Mouse (Mus musculus) heart, postnatal 0 days (tissue): ENCODE results near the gene Sebox. TPM values are rescaled to one million over a fixed set of nuclear protein-coding genes. Genes with fewer than 3 reads are reported as not detected.

Source experiments
- ATAC-seq: fragments of 200-750 bp; cut with Nextera tagmentation; 2 replicates; pipeline ENCODE4 v1.8.0; 2017; ENCODE audit warnings: low read depth, moderate number of reproducible peaks, moderate library complexity; ENCODE audit not compliant: insufficient read depth
- DNase-seq: peaks from one replicate; pipeline ENCODE4 v3.0.0-alpha.2; 2016; ENCODE audit warnings: low spot score
- H3K27ac ChIP-seq: fragments of 300-500 bp; sonication (generic); 2 replicates; pipeline ENCODE4 v1.5.1; 2014; ENCODE audit warnings: low read depth, mild to moderate bottlenecking
- H3K27me3 ChIP-seq: fragments of 300-500 bp; sonication (generic); 2 replicates; pipeline ENCODE4 v1.6.1; 2014; ENCODE audit warnings: low read length, mixed read lengths; ENCODE audit not compliant: control insufficient read depth, insufficient read depth
- H3K36me3 ChIP-seq: fragments of 300-500 bp; sonication (generic); replicated peaks from 2 replicates; pipeline ENCODE4 v1.6.1; 2014; ENCODE audit warnings: low read length, mixed read lengths; ENCODE audit not compliant: control insufficient read depth, insufficient read depth
- H3K4me1 ChIP-seq: fragments of 300-500 bp; sonication (generic); 2 replicates; pipeline ENCODE4 v1.6.1; 2014; ENCODE audit warnings: antibody characterized with exemption; ENCODE audit not compliant: control insufficient read depth, insufficient read depth
- H3K4me2 ChIP-seq: fragments of 300-500 bp; sonication (generic); 2 replicates; pipeline ENCODE4 v1.6.1; 2014; ENCODE audit warnings: low read depth, mild to moderate bottlenecking, low read length, moderate library complexity
- H3K4me3 ChIP-seq: fragments of 300-500 bp; sonication (generic); 2 replicates; pipeline ENCODE4 v1.5.1; 2014; ENCODE audit warnings: low read depth, low read length
- H3K9ac ChIP-seq: fragments of 300-500 bp; sonication (generic); replicated peaks from 2 replicates; pipeline ENCODE4 v1.6.1; 2014; ENCODE audit warnings: low read depth, low read length, mixed read lengths
- H3K9me3 ChIP-seq: fragments of 300-500 bp; sonication (generic); replicated peaks from 2 replicates; pipeline ENCODE4 v1.6.1; 2016; ENCODE audit warnings: low read length; ENCODE audit not compliant: control insufficient read depth
- CTCF ChIP-seq: IDR thresholded peaks from 2 replicates; pipeline ENCODE4 v1.5.1; 2016; ENCODE audit warnings: antibody characterized with exemption, control low read depth, low read depth
- EP300 ChIP-seq: IDR thresholded peaks from 2 replicates; pipeline ENCODE4 v1.6.1; 2016; ENCODE audit warnings: antibody characterized with exemption, low read depth
- WGBS: fragments of 180-500 bp; shearing (Covaris S2); extraction: QIAGEN DNeasy Blood & Tissue Kit; methylation state at CpG from one replicate; pipeline ENCODE4 v1.1.7; 2014; 5-methylcytosine and 5-hydroxymethylcytosine counted together
- polyA plus RNA-seq: library from polyadenylated mRNA; unstranded; fragments of >200 nt; fragmentation: Nextera tagmentation; extraction: Ambion mirVana; gene quantifications from 2 replicates; pipeline ENCODE4 v1.2.1, GENCODE M21; 2015
- total RNA-seq: library from RNA; depleted of rRNA; stranded (reverse); fragments of >200 nt; gene quantifications from 2 replicates; pipeline ENCODE4 v1.2.3, GENCODE M21; 2014; ENCODE audit warnings: low replicate concordance

Sebox gene
- total and polyA plus RNA-seq, 2 experiments from 2014 or later = not detected

DNA sequence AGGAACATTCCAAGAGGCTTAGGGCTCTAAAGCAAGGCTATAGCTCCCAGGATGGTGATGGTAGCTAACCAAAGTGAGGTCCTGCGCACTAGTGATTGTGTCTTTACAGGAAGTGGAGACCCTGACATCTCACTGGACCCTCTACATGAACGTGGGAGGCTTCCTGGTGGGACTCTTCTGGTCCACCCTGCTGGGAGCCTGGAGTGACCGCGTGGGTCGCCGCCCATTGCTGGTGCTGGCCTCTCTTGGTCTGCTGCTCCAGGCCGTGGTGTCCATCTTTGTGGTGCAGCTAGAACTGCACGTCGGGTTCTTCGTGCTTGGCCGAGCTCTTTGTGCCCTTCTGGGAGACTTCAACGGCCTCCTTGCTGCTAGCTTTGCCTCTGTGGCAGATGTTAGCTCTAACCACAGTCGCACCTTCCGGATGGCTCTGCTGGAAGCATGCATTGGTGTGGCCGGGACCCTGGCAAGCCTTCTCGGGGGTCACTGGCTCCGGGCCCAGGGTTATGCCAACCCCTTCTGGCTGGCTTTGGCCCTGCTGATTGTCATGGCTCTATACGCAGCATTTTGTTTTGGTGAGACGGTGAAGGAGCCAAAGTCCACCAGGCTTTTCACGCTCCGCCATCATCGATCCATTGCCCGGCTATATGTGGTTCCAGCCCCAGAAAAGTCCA lies 36.9 kb upstream of the Sebox start:
- Histone ChIP-seq H3K4me1 (0 out of 2 replicates have a peak, but pooled peaks cover 4% of the 10 kb centered on the region), H3K4me2 (peak overlapping the region; percentile 95), H3K4me3 (peak overlapping the region; percentile 89), H3K9me3 (no peaks in the 10 kb centered on the region), H3K27ac (no peak overlapping the region), H3K36me3 (no peaks in the 10 kb centered on the region), H3K27me3 (no peaks in the 10 kb centered on the region), H3K9ac (peak overlapping the region; percentile 67; the same call in 1 of the 2 replicates)
- TF ChIP-seq EP300 = no peak
- TF ChIP-seq CTCF = no peak
- ATAC-seq (no peak), DNase-seq (no peak)
- 71% methylated on average over 23 of the region's 23 CpGs for WGBS

DNA sequence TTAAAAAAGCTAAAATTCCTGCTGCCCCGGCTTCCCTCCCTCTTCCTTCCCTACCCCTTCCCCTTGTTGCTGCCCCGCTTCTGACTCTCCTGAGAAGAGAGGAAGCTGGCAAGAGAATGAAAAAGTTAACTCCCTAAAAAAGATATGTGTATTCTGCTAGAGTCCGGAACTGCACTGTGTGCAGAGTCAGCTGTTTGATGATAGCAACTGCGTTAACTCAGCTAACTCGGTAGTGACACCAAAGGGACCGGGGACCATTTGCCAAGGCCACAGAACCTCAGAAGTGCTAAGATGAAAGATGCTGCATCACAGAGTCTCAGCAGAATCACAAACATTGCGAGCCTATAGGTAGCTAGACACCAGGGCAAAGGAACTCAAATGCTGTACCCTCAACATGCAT lies 35.7 kb upstream of the Sebox start:
- DNase-seq = no peak
- TF ChIP-seq EP300 (no peak), CTCF (no peak)
- H3K4me3 ChIP-seq = no peak overlapping the region
- no peaks in the 10 kb centered on the region for H3K27me3 ChIP-seq
- H3K27ac ChIP-seq = no peak overlapping the region
- no peak overlapping the region for H3K9ac ChIP-seq
- H3K4me1 ChIP-seq = 0 out of 2 replicates have a peak, but pooled peaks cover 4% of the 10 kb centered on the region
- H3K36me3 ChIP-seq = no peaks in the 10 kb centered on the region
- no peaks in the 10 kb centered on the region for H3K9me3 ChIP-seq
- 54% methylated on average over 7 of the region's 7 CpGs for WGBS
- H3K4me2 ChIP-seq = no peak overlapping the region
- ATAC-seq = no peak

DNA sequence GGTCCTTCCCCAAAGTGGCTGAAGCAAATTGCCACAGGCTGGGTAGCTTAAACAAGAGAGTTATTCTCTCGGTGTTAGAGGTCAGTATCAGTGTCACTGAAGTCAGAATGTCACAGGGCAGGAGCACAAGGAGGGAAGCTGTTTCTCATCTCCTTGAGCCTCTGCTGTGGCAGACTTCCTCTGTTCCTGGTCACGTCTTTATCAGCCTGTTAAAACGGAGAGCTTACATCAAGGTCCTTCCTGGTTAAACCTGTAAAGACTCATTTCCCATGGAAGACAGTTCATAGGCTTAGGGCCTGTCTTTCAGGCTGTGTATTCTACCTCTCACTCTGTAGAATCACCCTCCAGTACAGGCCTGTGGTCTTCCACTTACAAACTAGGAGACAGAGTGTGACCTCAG lies 35.3 kb upstream of the Sebox start:
- Histone ChIP-seq H3K9ac (no peak overlapping the region), H3K9me3 (no peaks in the 10 kb centered on the region), H3K27ac (no peak overlapping the region), H3K4me2 (no peak overlapping the region), H3K36me3 (no peaks in the 10 kb centered on the region), H3K4me1 (0 out of 2 replicates have a peak, but pooled peaks cover 4% of the 10 kb centered on the region), H3K27me3 (no peaks in the 10 kb centered on the region), H3K4me3 (no peak overlapping the region)
- DNase-seq (no peak), ATAC-seq (no peak)
- WGBS = 37% methylated on average over 3 of the region's 3 CpGs
- TF ChIP-seq EP300 = no peak
- no peak for TF ChIP-seq CTCF

DNA sequence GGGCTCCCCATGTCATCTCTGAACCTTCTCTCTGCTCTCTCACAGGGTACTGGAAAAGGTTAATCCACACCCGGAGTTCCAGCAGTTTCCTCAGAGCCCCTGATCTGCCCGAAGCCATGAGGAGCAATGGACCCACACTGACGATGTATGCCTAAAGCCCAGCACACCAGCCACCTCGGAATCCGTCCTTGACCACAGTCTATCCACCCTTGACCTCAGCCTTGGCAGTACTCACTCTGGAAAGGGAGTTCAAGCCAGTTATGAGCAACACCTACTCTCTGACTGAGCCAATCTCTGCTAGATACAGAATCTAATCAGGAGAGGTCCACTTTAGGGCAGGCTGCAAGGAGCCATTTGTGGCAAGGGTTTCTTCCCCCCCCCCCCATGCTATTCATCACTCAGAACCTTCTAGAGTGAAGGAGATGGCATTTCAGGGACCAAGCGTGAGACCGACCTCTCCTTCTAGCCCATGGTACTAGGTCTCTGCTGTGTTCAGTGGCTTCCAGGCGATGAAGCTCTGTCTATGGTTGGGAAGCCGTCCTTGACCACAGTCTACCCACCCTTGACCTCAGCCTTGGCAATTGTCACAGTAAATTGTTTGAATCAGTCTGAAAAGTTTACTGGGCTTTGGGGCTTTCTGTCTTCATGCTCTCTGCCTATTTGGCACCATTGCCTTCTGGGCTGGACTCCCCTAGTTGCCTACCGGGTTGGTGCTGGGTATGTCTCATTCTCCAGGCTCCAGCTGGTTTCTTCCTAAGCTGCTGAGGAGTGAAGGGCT lies 31.7 kb upstream of the Sebox start:
- WGBS = 75% methylated on average over 10 of the region's 10 CpGs
- Histone ChIP-seq H3K4me3 (no peak overlapping the region), H3K4me1 (0 out of 2 replicates have a peak, but pooled peaks cover 4% of the 10 kb centered on the region), H3K27me3 (no peaks in the 10 kb centered on the region), H3K9me3 (no peaks in the 10 kb centered on the region), H3K9ac (no peak overlapping the region), H3K4me2 (no peak overlapping the region), H3K36me3 (no peaks in the 10 kb centered on the region), H3K27ac (no peak overlapping the region)
- DNase-seq = no peak
- TF ChIP-seq CTCF (no peak), EP300 (no peak)
- no peak for ATAC-seq

DNA sequence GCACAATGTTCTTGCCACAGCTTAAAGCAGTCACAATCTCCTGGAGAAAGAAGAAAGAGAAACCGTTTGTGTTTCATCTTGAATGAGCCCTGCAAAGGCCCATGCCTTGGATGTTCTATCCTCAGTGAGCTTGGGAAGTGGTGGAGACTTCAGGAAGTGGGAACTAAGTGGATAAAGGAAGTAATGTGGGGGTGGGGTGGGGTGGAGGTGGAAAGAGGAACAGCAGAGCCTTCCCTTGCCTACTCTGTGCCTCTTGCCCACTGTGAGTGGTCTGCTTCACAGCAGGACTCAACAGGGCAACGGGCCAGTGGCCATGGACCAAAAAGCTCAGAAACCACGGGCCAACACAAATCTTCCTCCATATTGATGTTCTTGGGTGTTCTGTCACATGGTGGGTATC lies 28.0 kb upstream of the Sebox start:
- DNase-seq (no peak), ATAC-seq (no peak)
- Histone ChIP-seq H3K9me3 (no peaks in the 10 kb centered on the region), H3K9ac (no peak overlapping the region), H3K4me2 (no peak overlapping the region), H3K27ac (no peak overlapping the region), H3K36me3 (no peaks in the 10 kb centered on the region), H3K4me1 (no peaks in the 10 kb centered on the region), H3K4me3 (no peak overlapping the region), H3K27me3 (no peaks in the 10 kb centered on the region)
- WGBS = 60% methylated on average over 3 of the region's 3 CpGs
- TF ChIP-seq EP300 = no peak
- TF ChIP-seq CTCF = no peak
